Mouse (Mus musculus) heart, embryonic 14.5 days (tissue): Measurements from ENCODE around the gene 1700013G24Rik. TPM values are rescaled to one million over a fixed set of nuclear protein-coding genes. Genes with fewer than 3 reads are reported as not detected.

Experiments
- ATAC-seq: fragments of 200-750 bp; cut with Nextera tagmentation; 2 replicates; pipeline ENCODE4 v1.8.0; 2017; ENCODE audit warnings: low read depth, moderate TSS enrichment; ENCODE audit not compliant: insufficient number of reproducible peaks, insufficient read depth, low FRiP score
- H3K27ac ChIP-seq, 2 experiments: fragments of 200-500 bp in 1 of 2; fragments of 300-500 bp in 1 of 2; sonication (generic) in 1 of 2; replicated peaks in 1 of 2; 2 replicates each; pipeline ENCODE4 v1.5.1; 2012 to 2014; ENCODE audit warnings: low read depth in 2 of 2, low read length in 2 of 2, control low read depth in 1 of 2, mild to moderate bottlenecking in 1 of 2, mixed read lengths in 1 of 2; ENCODE audit not compliant: control insufficient read depth in 1 of 2, insufficient read depth in 1 of 2
- H3K27me3 ChIP-seq: fragments of 300-500 bp; sonication (generic); 2 replicates; pipeline ENCODE4 v1.6.1; 2014; ENCODE audit warnings: mild to moderate bottlenecking, low read length, control low read depth; ENCODE audit not compliant: control insufficient read depth, insufficient read depth
- H3K36me3 ChIP-seq: fragments of 300-500 bp; sonication (generic); 2 replicates; pipeline ENCODE4 v1.6.1; 2014; ENCODE audit warnings: mild to moderate bottlenecking, control low read depth, low read length, mixed read lengths; ENCODE audit not compliant: control insufficient read depth, insufficient read depth
- H3K4me1 ChIP-seq, 2 experiments: fragments of 200-500 bp in 1 of 2; fragments of 300-500 bp in 1 of 2; sonication (generic) in 1 of 2; 2 replicates each; pipeline ENCODE4 v1.6.1; 2012 to 2014; ENCODE audit warnings: low read length in 2 of 2, control low read depth in 1 of 2, mixed read lengths in 1 of 2; ENCODE audit not compliant: control insufficient read depth in 2 of 2, insufficient read depth in 2 of 2
- H3K4me2 ChIP-seq: fragments of 300-500 bp; sonication (generic); 2 replicates; pipeline ENCODE4 v1.6.1; 2014; ENCODE audit warnings: mild to moderate bottlenecking, low read length
- H3K4me3 ChIP-seq, 2 experiments: fragments of 200-500 bp in 1 of 2; fragments of 300-500 bp in 1 of 2; sonication (generic) in 1 of 2; 2 replicates each; pipeline ENCODE4 v1.5.1; 2012 to 2014; ENCODE audit warnings: low read length in 2 of 2, mild to moderate bottlenecking in 2 of 2, control low read depth in 1 of 2, low read depth in 1 of 2, moderate library complexity in 1 of 2; ENCODE audit not compliant: control insufficient read depth in 1 of 2, insufficient read depth in 1 of 2
- H3K9ac ChIP-seq: fragments of 300-500 bp; sonication (generic); 2 replicates; pipeline ENCODE4 v1.6.1; 2014; ENCODE audit warnings: mild to moderate bottlenecking, low read length
- H3K9me3 ChIP-seq: fragments of 300-500 bp; sonication (generic); 2 replicates; pipeline ENCODE4 v1.6.1; 2016; ENCODE audit warnings: low read length, control low read depth; ENCODE audit not compliant: control insufficient read depth
- WGBS: fragments of 180-500 bp; shearing (Covaris S2); extraction: QIAGEN DNeasy Blood & Tissue Kit; methylation state at CpG from one replicate; pipeline ENCODE4 v1.1.7; 2014; 5-methylcytosine and 5-hydroxymethylcytosine counted together
- polyA plus RNA-seq: library from polyadenylated mRNA; unstranded; fragments of >200 nt; fragmentation: Nextera tagmentation; extraction: Ambion mirVana; gene quantifications from 2 replicates; pipeline ENCODE4 v1.2.1, GENCODE M21; 2014

Gene 1700013G24Rik
- polyA plus RNA-seq, 1 experiment from 2014 or later, result not detected

DNA sequence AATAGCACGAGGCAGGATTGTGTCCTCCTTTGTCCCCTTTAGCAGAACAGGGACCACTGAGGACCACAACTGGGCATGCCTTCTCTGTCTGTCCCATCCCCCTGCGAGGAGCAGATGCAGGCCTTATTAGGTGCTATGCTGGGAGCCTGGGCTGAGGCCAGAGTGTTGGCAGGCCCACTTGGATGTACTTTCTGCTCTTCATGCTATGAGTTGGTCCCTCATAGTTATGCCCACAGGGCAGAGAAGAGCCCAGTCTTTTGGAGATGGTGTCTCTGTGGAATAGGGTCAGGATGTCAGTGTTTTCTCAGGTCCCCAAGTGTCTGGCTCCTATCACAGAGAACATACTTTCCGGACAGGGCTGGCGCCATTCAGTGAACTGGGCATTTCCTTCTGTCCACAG, 13.9 kb downstream of the 1700013G24Rik start:
- Histone ChIP-seq H3K27me3 (no peaks in the 10 kb centered on the region), H3K4me2 (no peak overlapping the region), H3K9me3 (no peaks in the 10 kb centered on the region), H3K36me3 (no peaks in the 10 kb centered on the region), H3K4me3 (no peak overlapping the region), H3K4me1 (peaks cover 45 to 48% of the 10 kb centered on the region in 2 experiments), H3K27ac (peak overlapping the region; percentile 82 to 93), H3K9ac (no peak overlapping the region)
- ATAC-seq, result no peak
- 33% methylated on average over 4 of the region's 4 CpGs for whole genome bisulfite sequencing

DNA sequence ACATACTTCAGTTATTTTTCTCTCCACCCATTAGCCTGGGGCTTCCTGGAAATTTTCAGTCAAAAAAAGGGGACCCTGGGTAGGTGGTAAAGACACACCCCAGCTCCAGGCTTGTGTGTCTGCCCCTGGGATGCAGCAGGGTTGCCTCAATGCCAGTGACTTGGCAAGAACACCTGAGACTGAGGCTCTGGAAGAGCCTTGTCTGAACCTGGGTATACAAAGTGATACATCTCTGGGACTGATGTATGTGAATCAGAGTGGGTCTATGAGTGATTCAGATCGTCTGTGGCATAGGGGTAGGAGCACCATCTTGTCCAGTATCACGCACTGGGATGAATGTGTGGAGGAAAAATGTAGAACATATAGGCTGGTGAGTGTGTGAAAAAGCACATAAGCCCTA, 14.4 kb downstream of the 1700013G24Rik start:
- WGBS, result 76% methylated on average over 2 of the region's 2 CpGs
- H3K9me3 ChIP-seq, result no peaks in the 10 kb centered on the region
- H3K27ac ChIP-seq, result peak overlapping the region; percentile 82 to 93
- no peak for ATAC-seq
- H3K36me3 ChIP-seq, result peaks cover under 1% of the 10 kb centered on the region; the same call in 1 of the 2 replicates
- H3K4me3 ChIP-seq, result no peak overlapping the region
- peaks cover 46 to 48% of the 10 kb centered on the region in 2 experiments for H3K4me1 ChIP-seq
- H3K27me3 ChIP-seq, result no peaks in the 10 kb centered on the region
- no peak overlapping the region for H3K4me2 ChIP-seq
- H3K9ac ChIP-seq, result no peak overlapping the region

DNA sequence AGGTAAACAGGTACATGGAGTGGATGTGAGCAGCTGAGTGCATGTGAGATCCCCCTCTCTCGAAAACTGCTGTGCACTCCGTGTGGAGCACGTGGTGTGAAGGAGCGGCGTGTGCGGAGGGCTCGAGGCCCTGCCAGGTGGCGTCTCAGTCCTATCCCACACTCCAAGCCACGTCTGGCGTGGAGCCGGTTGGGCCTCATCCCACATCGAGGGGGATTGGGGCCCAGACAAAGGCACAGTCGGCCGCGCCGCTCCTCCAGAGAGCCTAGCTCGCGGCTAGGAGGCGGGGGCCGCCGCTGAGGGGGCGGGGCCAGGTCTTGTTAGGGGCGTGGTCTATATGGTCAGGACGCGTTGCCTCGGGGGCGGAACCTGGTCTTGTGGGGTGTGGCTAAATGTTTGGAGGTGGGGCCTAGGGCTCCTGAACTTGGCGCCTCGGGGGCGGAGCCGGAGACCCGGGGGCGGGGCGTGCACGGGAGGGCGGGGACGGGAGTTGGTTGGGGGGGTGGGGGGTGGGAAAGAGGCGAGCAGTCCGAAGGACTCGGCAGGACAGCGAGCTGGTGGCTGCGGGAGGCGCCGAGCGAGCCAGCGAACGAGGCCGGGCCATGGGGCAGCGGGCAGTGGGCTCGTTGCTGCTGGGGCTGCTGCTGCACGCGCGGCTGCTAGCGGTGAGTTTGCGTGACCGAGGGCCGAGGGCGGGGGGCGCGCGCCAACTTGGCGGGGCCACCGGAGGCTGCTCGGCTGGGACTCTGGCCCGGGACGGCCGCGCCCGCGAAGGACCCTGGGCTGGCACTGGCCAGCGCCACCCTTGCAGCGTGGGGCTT, 15.4 kb downstream of the 1700013G24Rik start, which contains the start of gene Hspg2:
Gene Hspg2 (plus strand): TSS at position 510 of the 821 bp plus-strand sequence.
- peaks cover 55 to 57% of the 10 kb centered on the region in 2 experiments for H3K4me1 ChIP-seq
- WGBS, result under 1% methylated on average over 57 of the region's 72 CpGs
- peak within 1 kb of the TSS; percentile 87 to 88 for H3K4me3 ChIP-seq
- H3K27me3 ChIP-seq, result no peaks in the 10 kb centered on the region
- peak; percentile 83 for ATAC-seq
- H3K36me3 ChIP-seq, result peaks cover 8% of the 10 kb centered on the region; the same call in 1 of the 2 replicates
- peak within 1 kb of the TSS; percentile 96 for H3K9ac ChIP-seq
- H3K9me3 ChIP-seq, result no peaks in the 10 kb centered on the region
- H3K4me2 ChIP-seq, result peak within 1 kb of the TSS; percentile 83
- peak within 1 kb of the TSS; percentile 90 to 93 for H3K27ac ChIP-seq

DNA sequence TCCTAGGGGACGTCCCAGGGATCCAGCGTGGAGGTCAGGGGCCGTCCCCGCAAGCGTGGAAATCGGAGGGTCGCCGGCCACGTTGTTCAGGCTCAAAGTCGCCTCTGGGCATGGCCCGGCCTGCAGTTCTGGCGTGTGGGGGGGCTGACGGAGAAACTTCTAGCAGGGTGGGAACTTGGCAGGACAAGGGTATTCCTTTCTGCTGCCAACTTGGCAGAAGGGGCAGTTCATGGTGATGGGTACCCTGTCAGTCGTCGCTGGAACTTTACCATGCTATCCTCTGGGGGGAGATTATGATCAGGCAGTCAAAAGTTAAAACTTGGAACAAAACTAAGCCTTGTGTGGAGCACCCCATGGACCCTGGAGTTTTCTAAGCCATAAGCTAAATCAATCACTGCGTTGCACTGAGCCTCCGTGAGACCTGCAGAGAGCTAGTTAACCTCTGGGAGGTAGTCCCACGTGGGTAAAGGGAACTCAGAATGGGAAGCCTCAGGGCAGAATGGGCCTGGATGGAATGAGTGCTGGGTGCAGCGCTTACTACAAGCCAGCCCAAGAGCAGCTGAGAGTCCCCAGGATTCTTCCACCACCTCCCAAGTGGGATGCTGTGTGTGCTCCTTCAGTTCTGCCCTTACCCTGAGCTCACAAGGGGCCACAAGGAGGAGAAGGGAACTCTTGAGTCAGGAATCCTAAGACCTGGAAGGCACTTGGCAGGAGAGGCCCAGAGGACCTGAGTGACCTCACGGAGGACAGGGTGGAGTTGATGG, 16.2 kb downstream of the 1700013G24Rik start:
- Histone ChIP-seq H3K36me3 (peaks cover 8% of the 10 kb centered on the region; the same call in 1 of the 2 replicates), H3K9me3 (no peaks in the 10 kb centered on the region), H3K4me2 (peak overlapping the region; percentile 83), H3K4me1 (peaks cover 62 to 63% of the 10 kb centered on the region in 2 experiments), H3K4me3 (peak overlapping the region; percentile 87 to 88), H3K27ac (peak overlapping the region; percentile 85 to 90), H3K27me3 (no peaks in the 10 kb centered on the region), H3K9ac (peak overlapping the region; percentile 96)
- 0% methylated on average over 20 of the region's 20 CpGs for WGBS
- no peak for ATAC-seq

DNA sequence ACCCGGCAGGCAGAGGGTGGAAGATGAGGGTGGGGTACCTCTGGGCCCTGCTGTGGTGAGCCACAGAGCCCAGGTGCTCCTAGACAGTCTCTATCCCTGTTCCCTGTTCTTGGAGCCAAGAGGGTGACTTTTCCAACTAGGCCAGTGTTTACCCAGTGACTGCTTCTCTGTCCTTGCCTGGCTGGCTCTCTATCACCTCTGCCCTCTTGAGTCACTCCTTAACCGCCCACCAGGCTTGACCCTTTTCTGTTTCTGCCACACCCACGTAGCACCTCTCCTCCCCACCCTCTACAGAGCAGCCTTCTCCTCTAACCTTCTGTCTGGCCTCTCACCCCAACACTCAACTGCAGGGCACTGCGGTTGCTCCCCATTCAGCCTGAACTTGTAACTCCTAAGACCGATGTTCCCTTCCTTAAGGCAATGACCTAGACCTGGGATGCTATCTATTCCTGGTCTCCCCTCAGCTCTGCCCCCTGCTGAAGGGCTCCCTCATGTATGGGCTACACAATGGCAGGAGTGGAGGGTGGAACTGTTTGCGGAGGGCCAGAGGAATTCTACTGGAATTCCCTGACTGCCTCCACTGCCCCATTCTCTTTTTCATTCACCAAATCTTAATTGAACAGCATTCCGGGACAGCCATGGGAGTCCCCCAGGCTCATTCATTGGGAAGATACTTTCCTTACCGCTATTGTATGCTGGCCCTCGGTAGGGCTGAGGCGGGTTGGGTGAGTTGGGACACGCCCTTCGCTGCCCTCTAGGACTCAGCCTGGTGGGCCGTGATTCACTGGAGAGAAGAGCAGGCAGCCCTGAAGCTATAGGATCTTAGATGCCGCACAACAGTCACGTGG, 17.0 kb downstream of the 1700013G24Rik start:
- no peaks in the 10 kb centered on the region for H3K27me3 ChIP-seq
- peaks cover 64 to 68% of the 10 kb centered on the region in 2 experiments for H3K4me1 ChIP-seq
- peak overlapping the region; percentile 83 for H3K4me2 ChIP-seq
- H3K27ac ChIP-seq, result peak overlapping the region; percentile 85 to 90
- 17% methylated on average over 15 of the region's 15 CpGs for WGBS
- peak overlapping the region; percentile 87 to 88 for H3K4me3 ChIP-seq
- ATAC-seq, result no peak
- peak overlapping the region; percentile 96 for H3K9ac ChIP-seq
- peaks cover 8% of the 10 kb centered on the region; the same call in 1 of the 2 replicates for H3K36me3 ChIP-seq
- H3K9me3 ChIP-seq, result no peaks in the 10 kb centered on the region

DNA sequence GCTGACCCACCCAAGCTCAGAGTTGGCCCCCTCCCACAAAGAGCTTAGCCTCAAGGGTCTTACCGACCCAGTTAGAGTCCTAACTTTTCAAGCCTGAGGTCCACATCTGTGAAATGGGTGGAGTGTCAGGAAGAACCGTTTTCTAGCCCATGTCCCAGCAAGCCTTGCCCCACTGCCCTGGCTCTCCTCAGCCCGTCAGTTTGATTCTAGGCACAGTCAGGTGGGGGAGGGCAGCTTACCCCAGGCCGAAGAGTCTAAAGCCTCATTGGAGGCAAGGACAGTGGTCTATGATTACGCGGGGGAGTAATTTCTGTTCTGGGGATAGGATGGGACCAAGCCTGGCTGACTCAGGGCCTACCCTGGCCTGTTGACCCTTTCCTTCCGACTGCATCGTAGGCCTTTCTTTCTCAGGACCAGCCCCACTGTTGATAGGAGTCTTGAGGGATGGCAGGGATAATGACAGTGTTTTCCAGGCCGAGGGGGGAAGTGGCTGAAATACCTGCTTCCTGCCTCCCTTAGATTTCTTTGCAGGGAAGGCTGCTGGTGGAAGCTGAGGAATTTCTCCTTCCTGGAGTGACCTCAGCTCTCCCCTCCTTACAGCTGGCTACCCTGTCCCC, 17.7 kb downstream of the 1700013G24Rik start:
- H3K9ac ChIP-seq, result peak overlapping the region; percentile 96
- H3K4me3 ChIP-seq, result peak overlapping the region; percentile 87 to 88
- ATAC-seq, result no peak
- no peaks in the 10 kb centered on the region for H3K27me3 ChIP-seq
- H3K4me1 ChIP-seq, result peaks cover 65 to 71% of the 10 kb centered on the region in 2 experiments
- whole genome bisulfite sequencing, result 28% methylated on average over 9 of the region's 9 CpGs
- peak overlapping the region; percentile 83 for H3K4me2 ChIP-seq
- no peaks in the 10 kb centered on the region for H3K9me3 ChIP-seq
- H3K36me3 ChIP-seq, result peaks cover 8% of the 10 kb centered on the region; the same call in 1 of the 2 replicates
- peak overlapping the region; percentile 85 to 90 for H3K27ac ChIP-seq
